Mouse (Mus musculus) embryonic facial prominence, embryonic 14.5 days (tissue): ENCODE measurements around the gene Spdye4a. TPM values are rescaled to one million over a fixed set of nuclear protein-coding genes. Genes with fewer than 3 reads are reported as not detected.

Experiments used
- ATAC-seq: fragments of 200-750 bp; cut with Nextera tagmentation; 2 replicates; pipeline ENCODE4 v1.8.0; 2017; ENCODE audit warnings: low read depth, moderate number of reproducible peaks, moderate TSS enrichment
- DNase-seq: peaks from one replicate; pipeline ENCODE4 v3.0.0-alpha.2; 2015; ENCODE audit warnings: low spot score
- H3K27ac ChIP-seq: fragments of 300-500 bp; sonication (generic); replicated peaks from 2 replicates; pipeline ENCODE4 v1.5.1; 2014; ENCODE audit warnings: low read depth, mild to moderate bottlenecking, low read length, moderate library complexity
- H3K27me3 ChIP-seq: fragments of 300-500 bp; sonication (generic); replicated peaks from 2 replicates; pipeline ENCODE4 v1.6.1; 2014; ENCODE audit warnings: low read length; ENCODE audit not compliant: control insufficient read depth, insufficient read depth
- H3K36me3 ChIP-seq: fragments of 300-500 bp; sonication (generic); 2 replicates; pipeline ENCODE4 v1.6.1; 2014; ENCODE audit warnings: low read length, mixed read lengths; ENCODE audit not compliant: control insufficient read depth, insufficient read depth
- H3K4me1 ChIP-seq: fragments of 300-500 bp; sonication (generic); 2 replicates; pipeline ENCODE4 v1.6.1; 2014; ENCODE audit warnings: antibody characterized with exemption, low read length; ENCODE audit not compliant: control insufficient read depth, insufficient read depth
- H3K4me2 ChIP-seq: fragments of 300-500 bp; sonication (generic); 2 replicates; pipeline ENCODE4 v1.6.1; 2014; ENCODE audit warnings: low read depth, mild to moderate bottlenecking, low read length, moderate library complexity, mixed read lengths
- H3K4me3 ChIP-seq: fragments of 300-500 bp; sonication (generic); 2 replicates; pipeline ENCODE4 v1.5.1; 2014; ENCODE audit warnings: low read depth, mild to moderate bottlenecking, low read length
- H3K9ac ChIP-seq: fragments of 300-500 bp; sonication (generic); 2 replicates; pipeline ENCODE4 v1.6.1; 2014; ENCODE audit warnings: low read depth, mild to moderate bottlenecking, low read length, moderate library complexity, mixed read lengths
- H3K9me3 ChIP-seq: fragments of 300-500 bp; sonication (generic); 2 replicates; pipeline ENCODE4 v1.6.1; 2016; ENCODE audit warnings: low read length; ENCODE audit not compliant: control insufficient read depth
- WGBS: fragments of 180-500 bp; shearing (Covaris S2); extraction: QIAGEN DNeasy Blood & Tissue Kit; methylation state at CpG from one replicate; pipeline ENCODE4 v1.1.7; 2014; 5-methylcytosine and 5-hydroxymethylcytosine counted together
- polyA plus RNA-seq: library from polyadenylated mRNA; unstranded; fragments of >200 nt; fragmentation: Nextera tagmentation; extraction: Ambion mirVana; gene quantifications from 2 replicates; pipeline ENCODE4 v1.2.1, GENCODE M21; 2014

Spdye4a gene
- polyA plus RNA-seq, 1 experiment from 2014 or later: not detected

DNA sequence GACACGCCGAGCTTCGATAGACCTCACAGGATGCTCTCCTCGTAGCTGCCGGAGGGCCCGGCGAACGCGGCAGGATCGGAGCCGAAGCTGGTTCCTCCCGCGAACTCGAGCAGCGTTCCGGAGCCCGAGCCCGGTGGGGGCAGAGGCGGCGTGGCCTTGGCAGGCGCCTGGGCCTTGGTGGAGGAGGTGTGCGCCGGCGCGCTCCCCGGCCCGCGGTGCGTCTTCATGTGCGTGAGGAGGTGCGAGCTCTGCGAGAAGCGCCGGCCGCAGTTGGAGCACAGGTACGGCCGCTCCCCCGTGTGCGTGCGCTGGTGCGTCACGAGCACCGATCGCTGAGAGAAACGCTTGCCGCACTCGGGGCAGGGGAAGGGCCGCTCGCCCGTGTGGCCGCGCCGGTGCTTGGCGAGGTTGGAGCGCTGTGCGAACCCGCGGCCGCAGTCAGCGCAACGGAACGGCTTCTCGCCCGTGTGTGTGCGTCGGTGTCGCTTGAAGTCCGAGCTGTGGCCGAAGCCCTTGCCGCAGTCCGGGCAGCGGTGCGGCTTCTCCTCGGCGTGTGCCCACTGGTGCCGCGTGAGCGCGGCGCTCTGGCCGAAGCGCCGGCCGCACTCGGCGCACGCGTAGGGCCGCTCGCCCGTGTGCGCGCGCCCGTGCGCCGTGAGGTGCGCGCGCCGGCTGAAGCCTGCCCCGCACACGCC, 26.6 kb upstream of the Spdye4a start:
- peaks cover 75% of the 10 kb centered on the region for H3K36me3 ChIP-seq
- no peaks in the 10 kb centered on the region for H3K9me3 ChIP-seq
- DNase-seq (peak; percentile 15), ATAC-seq (peak; percentile 53)
- H3K4me3 ChIP-seq: peak overlapping the region; percentile 42
- peak overlapping the region; percentile 79 for H3K4me2 ChIP-seq
- H3K4me1 ChIP-seq: peaks cover 5% of the 10 kb centered on the region; the same call in 1 of the 2 replicates
- no peak overlapping the region for H3K27ac ChIP-seq
- H3K27me3 ChIP-seq: peaks cover 68% of the 10 kb centered on the region
- WGBS: 2% methylated on average over 55 of the region's 103 CpGs
- H3K9ac ChIP-seq: peak overlapping the region; percentile 46

DNA sequence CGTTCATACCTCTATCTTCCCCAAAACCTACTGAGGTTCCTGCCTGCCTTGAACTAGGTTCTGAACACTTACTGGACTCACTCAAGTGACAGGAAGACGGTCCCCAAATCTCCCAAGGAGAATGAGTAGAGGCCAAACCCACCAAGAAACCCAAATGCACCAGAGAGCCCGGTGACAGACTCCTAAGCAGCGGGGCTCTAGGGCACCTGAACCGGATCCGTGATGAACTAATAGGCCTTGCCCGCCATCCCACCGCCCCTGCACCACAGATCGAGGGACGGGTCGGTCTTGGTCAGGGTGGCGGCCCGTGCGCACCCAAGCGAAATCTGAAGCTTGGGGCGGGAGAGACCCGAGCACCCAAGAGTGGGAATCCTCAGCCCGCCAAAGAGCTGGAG, 26.1 kb upstream of the Spdye4a start:
- no peak overlapping the region for H3K27ac ChIP-seq

GRCm38 (mm10) chr5:143252039-143252438, 25.3 kb upstream of the Spdye4a start:
- no peak overlapping the region for H3K9ac ChIP-seq
- H3K4me2 ChIP-seq: no peak overlapping the region
- peaks cover 79% of the 10 kb centered on the region for H3K36me3 ChIP-seq
- no peak for ATAC-seq
- H3K4me3 ChIP-seq: no peak overlapping the region
- H3K27me3 ChIP-seq: peaks cover 57% of the 10 kb centered on the region
- no peak for DNase-seq
- H3K9me3 ChIP-seq: no peaks in the 10 kb centered on the region
- 62% methylated on average over 6 of the region's 6 CpGs for WGBS
- H3K4me1 ChIP-seq: peaks cover 5% of the 10 kb centered on the region; the same call in 1 of the 2 replicates
- H3K27ac ChIP-seq: no peak overlapping the region

More for the DNA sequence above, 26.1 kb upstream of the Spdye4a start:
- Histone ChIP-seq H3K27me3 (peaks cover 64% of the 10 kb centered on the region), H3K4me3 (peak overlapping the region; percentile 42), H3K4me2 (peak overlapping the region; percentile 79), H3K9me3 (no peaks in the 10 kb centered on the region), H3K4me1 (peaks cover 5% of the 10 kb centered on the region; the same call in 1 of the 2 replicates), H3K36me3 (peaks cover 79% of the 10 kb centered on the region), H3K9ac (no peak overlapping the region; the same call in 1 of the 2 replicates)
- 34% methylated on average over 18 of the region's 18 CpGs for WGBS
- no peak for DNase-seq
- no peak for ATAC-seq

- no peak for ATAC-seq
- no peaks in the 10 kb centered on the region for H3K4me1 ChIP-seq
- H3K4me2 ChIP-seq: no peak overlapping the region
- DNase-seq: no peak
- H3K36me3 ChIP-seq: peaks cover 91% of the 10 kb centered on the region
- no peaks in the 10 kb centered on the region for H3K9me3 ChIP-seq
- no peak overlapping the region for H3K4me3 ChIP-seq
- WGBS: 96% methylated on average over 26 of the region's 26 CpGs
- no peak overlapping the region for H3K27ac ChIP-seq
- no peaks in the 10 kb centered on the region for H3K27me3 ChIP-seq
- H3K9ac ChIP-seq: no peak overlapping the region
Observed at GRCm38 (mm10) chr5:143244926-143245325, 18.2 kb upstream of the Spdye4a start.

DNA sequence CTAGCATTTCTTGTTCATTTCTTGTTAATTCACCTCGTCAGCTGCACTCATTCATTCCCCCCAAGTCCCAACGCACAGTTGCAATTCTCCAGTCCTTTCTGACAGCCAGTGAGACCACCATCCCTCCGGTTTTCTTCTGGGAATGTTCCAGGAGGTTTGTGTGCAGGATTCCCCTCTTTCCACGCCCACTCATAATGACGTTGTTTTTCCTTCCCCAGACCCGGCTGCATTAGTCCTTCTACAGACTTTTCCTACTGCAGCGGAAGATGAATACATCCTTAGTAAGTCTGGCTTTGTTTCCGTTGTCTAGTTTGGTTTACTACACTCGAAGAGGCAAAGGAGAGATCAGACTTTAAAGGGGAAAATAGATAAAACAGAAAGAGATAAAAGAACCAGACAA, 9.3 kb upstream of the Spdye4a start:
- DNase-seq (no peak), ATAC-seq (no peak)
- Histone ChIP-seq H3K27me3 (no peaks in the 10 kb centered on the region), H3K9ac (peak overlapping the region; percentile 92), H3K27ac (no peak overlapping the region), H3K4me2 (peak overlapping the region; percentile 82), H3K9me3 (no peaks in the 10 kb centered on the region), H3K4me3 (peak overlapping the region; percentile 78), H3K4me1 (peaks cover 11% of the 10 kb centered on the region), H3K36me3 (peaks cover 37% of the 10 kb centered on the region)
- WGBS: 39% methylated on average over 9 of the region's 9 CpGs

DNA sequence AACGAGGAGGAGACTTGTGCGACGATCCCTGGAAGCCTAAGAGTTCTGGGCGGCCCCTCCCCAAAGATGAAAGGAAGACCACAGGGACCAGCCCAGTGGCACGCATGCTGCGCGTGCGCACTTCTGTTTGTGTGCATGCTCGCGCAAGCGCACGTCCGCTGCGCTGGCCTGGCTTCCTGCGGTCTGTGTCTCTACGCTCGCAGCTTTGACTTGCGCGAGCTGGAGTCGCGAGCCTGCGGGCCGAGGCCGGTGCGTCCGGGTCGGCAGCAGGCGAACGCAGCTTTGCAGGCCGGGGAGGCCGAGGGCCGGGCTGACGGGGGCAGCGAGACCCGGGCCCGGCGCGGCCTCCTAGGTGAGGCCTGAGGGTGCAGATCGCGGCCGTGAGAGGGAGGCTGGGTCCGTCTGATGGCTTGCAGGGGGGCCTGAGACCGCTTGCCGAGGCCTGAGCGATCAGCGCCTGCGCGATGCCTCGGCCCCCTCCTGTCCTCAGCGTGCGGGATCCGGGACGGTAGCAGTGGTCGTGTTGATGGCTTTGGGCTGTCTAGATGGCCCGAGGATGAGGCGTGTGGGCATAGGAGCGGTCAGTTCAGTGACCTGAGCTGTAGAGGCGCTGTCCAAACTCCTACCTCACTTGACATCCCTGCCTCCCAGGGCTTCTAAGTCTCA, 8.5 kb upstream of the Spdye4a start, which contains the start of gene Zfp12:
Zfp12 (plus strand) TSS at position 136 of the 666 bp plus-strand sequence.
- peak; percentile 99 for ATAC-seq
- H3K27me3 ChIP-seq: no peaks in the 10 kb centered on the region
- peaks cover 11% of the 10 kb centered on the region for H3K4me1 ChIP-seq
- DNase-seq: peak; percentile 99
- peaks cover 28% of the 10 kb centered on the region for H3K36me3 ChIP-seq
- H3K9me3 ChIP-seq: no peaks in the 10 kb centered on the region
- under 1% methylated on average over 44 of the region's 58 CpGs for WGBS
- H3K4me3 ChIP-seq: peak within 1 kb of the TSS; percentile 78
- peak within 1 kb of the TSS; percentile 97 for H3K27ac ChIP-seq
- peak within 1 kb of the TSS; percentile 82 for H3K4me2 ChIP-seq
- peak within 1 kb of the TSS; percentile 92 for H3K9ac ChIP-seq

- H3K27ac ChIP-seq: no peak overlapping the region
- WGBS: 79% methylated on average over 1 of the region's 1 CpGs
- DNase-seq (no peak), ATAC-seq (no peak)
- no peak overlapping the region for H3K9ac ChIP-seq
- no peaks in the 10 kb centered on the region for H3K27me3 ChIP-seq
- no peaks in the 10 kb centered on the region for H3K9me3 ChIP-seq
- no peak overlapping the region for H3K4me3 ChIP-seq
- H3K4me1 ChIP-seq: no peaks in the 10 kb centered on the region
- no peak overlapping the region for H3K4me2 ChIP-seq
- no peaks in the 10 kb centered on the region for H3K36me3 ChIP-seq
Observed at GRCm38 (mm10) chr5:143222287-143222686, 4.4 kb downstream of the Spdye4a start.

- no peaks in the 10 kb centered on the region for H3K27me3 ChIP-seq
- H3K9me3 ChIP-seq: no peaks in the 10 kb centered on the region
- H3K9ac ChIP-seq: no peak overlapping the region
- H3K36me3 ChIP-seq: no peaks in the 10 kb centered on the region
- H3K27ac ChIP-seq: no peak overlapping the region
- no peak overlapping the region for H3K4me3 ChIP-seq
- H3K4me1 ChIP-seq: no peaks in the 10 kb centered on the region
- no peak for DNase-seq
- H3K4me2 ChIP-seq: no peak overlapping the region
- no peak for ATAC-seq
- WGBS: 76% methylated on average over 5 of the region's 5 CpGs
Observed at GRCm38 (mm10) chr5:143220996-143221395, 5.7 kb downstream of the Spdye4a start.
